Comparison of ENCODE assay signal across 12 mouse cellular contexts in genomic region chr3:102166287-102166620, GRCm38 (mm10). TPM values are rescaled to one million over a fixed set of nuclear protein-coding genes. Genes with fewer than 3 reads are reported as not detected.
DNase-seq lines count a peak whose midpoint lies in the region; ATAC-seq lines count a peak whose summit lies in the region.
"Had no signal": no experiment of that assay in that cellular context is flagged by ENCODE, and none has a peak within 500 bp of the region (broad histone marks: within the 10 kb centered on the region; RNA-seq: fewer than 3 reads in every experiment).

No protein-coding gene starts in this region.

- no peaks in the 10 kb centered on the region for H3K9me3 ChIP-seq in forebrain, embryonic 11.5 days (ENCODE audit: control insufficient read depth, low read length)
- H3K9me3 ChIP-seq in forebrain, embryonic 13.5 days (replicated peaks): no peaks in the 10 kb centered on the region
- no peaks in the 10 kb centered on the region for H3K9me3 ChIP-seq in midbrain, embryonic 10.5 days (replicated peaks)
- no peaks in the 10 kb centered on the region for H3K9me3 ChIP-seq in midbrain, embryonic 11.5 days (ENCODE audit: control insufficient read depth, low read length)
- no peaks in the 10 kb centered on the region for H3K9me3 ChIP-seq in midbrain, embryonic 14.5 days (ENCODE audit: control insufficient read depth, low read length)
- H3K9me3 ChIP-seq: embryonic facial prominence, embryonic 13.5 days had no signal

- WGBS in forebrain, embryonic 11.5 days: 70% methylated on average over 4 of the region's 4 CpGs
- WGBS in forebrain, embryonic 13.5 days: 57% methylated on average over 4 of the region's 4 CpGs
- 62% methylated on average over 4 of the region's 4 CpGs for WGBS in midbrain, embryonic 10.5 days
- 58% methylated on average over 4 of the region's 4 CpGs for WGBS in midbrain, embryonic 11.5 days
- 74% methylated on average over 4 of the region's 4 CpGs for WGBS in midbrain, embryonic 14.5 days

- peaks cover 9% of the 10 kb centered on the region for H3K4me1 ChIP-seq in forebrain, embryonic 11.5 days (replicated peaks; ENCODE audit: control insufficient read depth, insufficient read depth, low read length)
- peaks cover 24% of the 10 kb centered on the region for H3K4me1 ChIP-seq in forebrain, embryonic 13.5 days
- H3K4me1 ChIP-seq in midbrain, embryonic 10.5 days: peaks cover 42% of the 10 kb centered on the region
- peaks cover 7% of the 10 kb centered on the region for H3K4me1 ChIP-seq in midbrain, embryonic 11.5 days (ENCODE audit: control insufficient read depth, insufficient read depth, low read length)
- peaks cover 14% of the 10 kb centered on the region for H3K4me1 ChIP-seq in midbrain, embryonic 14.5 days (ENCODE audit: control insufficient read depth, insufficient read depth, low read length)

- H3K27me3 ChIP-seq in forebrain, embryonic 11.5 days (ENCODE audit: control insufficient read depth, insufficient read depth, low read length): no peaks in the 10 kb centered on the region
- H3K27me3 ChIP-seq in forebrain, embryonic 13.5 days: no peaks in the 10 kb centered on the region
- H3K27me3 ChIP-seq in midbrain, embryonic 10.5 days (ENCODE audit: low read depth, poor library complexity, severe bottlenecking): peaks cover 26% of the 10 kb centered on the region
- H3K27me3 ChIP-seq in midbrain, embryonic 11.5 days (ENCODE audit: control insufficient read depth, insufficient read depth, low read length): peaks cover 3% of the 10 kb centered on the region; the same call in 1 of the 2 replicates
- no peaks in the 10 kb centered on the region; the same call in 1 of the 2 replicates for H3K27me3 ChIP-seq in midbrain, embryonic 14.5 days (ENCODE audit: control insufficient read depth, insufficient read depth, low read length)
- H3K27me3 ChIP-seq: embryonic facial prominence, embryonic 13.5 days had no signal

- no peak for ATAC-seq in forebrain, embryonic 11.5 days (replicated peaks; ENCODE audit: low FRiP score)
- no peak for ATAC-seq in forebrain, embryonic 13.5 days
- ATAC-seq in midbrain, embryonic 11.5 days (ENCODE audit: low FRiP score): no peak
- no peak for ATAC-seq in midbrain, embryonic 14.5 days (ENCODE audit: low FRiP score, low TSS enrichment)

- DNase-seq in forebrain, embryonic 11.5 days (ENCODE audit: low spot score): no peak
- DNase-seq in midbrain, embryonic 10.5 days (ENCODE audit: low spot score): no peak
- no peak for DNase-seq in midbrain, embryonic 11.5 days (ENCODE audit: low spot score, missing footprints)
- DNase-seq in liver: peak; percentile 53
- no peak for DNase-seq in left cerebral cortex, postnatal 4 days
- no peak for DNase-seq in adrenal gland, postnatal 14 days
- DNase-seq in midbrain, embryonic 14.5 days: no peak
- DNase-seq: cerebellum, postnatal 14 days; kidney, adult 8-10 months had no signal

- no peak overlapping the region for H3K9ac ChIP-seq in forebrain, embryonic 11.5 days (ENCODE audit: low read length)
- H3K9ac ChIP-seq in forebrain, embryonic 13.5 days: no peak overlapping the region
- H3K9ac ChIP-seq in midbrain, embryonic 11.5 days (ENCODE audit: low read length): no peak overlapping the region
- no peak overlapping the region for H3K9ac ChIP-seq in midbrain, embryonic 14.5 days (replicated peaks; ENCODE audit: low read length)
- H3K9ac ChIP-seq: embryonic facial prominence, embryonic 13.5 days had no signal

- no peak overlapping the region for H3K4me3 ChIP-seq in forebrain, embryonic 11.5 days (ENCODE audit: low read depth, low read length)
- H3K4me3 ChIP-seq in forebrain, embryonic 13.5 days: no peak overlapping the region
- no peak overlapping the region for H3K4me3 ChIP-seq in midbrain, embryonic 10.5 days
- no peak overlapping the region for H3K4me3 ChIP-seq in midbrain, embryonic 11.5 days (ENCODE audit: low read depth, low read length)
- H3K4me3 ChIP-seq in midbrain, embryonic 14.5 days (replicated peaks; ENCODE audit: low read depth, low read length): no peak overlapping the region
- H3K4me3 ChIP-seq: embryonic facial prominence, embryonic 13.5 days; layer of hippocampus, adult 2 months had no signal

- no peaks in the 10 kb centered on the region for H3K36me3 ChIP-seq in forebrain, embryonic 11.5 days (ENCODE audit: control insufficient read depth, insufficient read depth, low read length)
- H3K36me3 ChIP-seq in forebrain, embryonic 13.5 days (ENCODE audit: poor library complexity, severe bottlenecking): no peaks in the 10 kb centered on the region
- H3K36me3 ChIP-seq in midbrain, embryonic 10.5 days: peaks cover 21% of the 10 kb centered on the region
- no peaks in the 10 kb centered on the region for H3K36me3 ChIP-seq in midbrain, embryonic 11.5 days (ENCODE audit: control insufficient read depth, insufficient read depth, low read length)
- no peaks in the 10 kb centered on the region for H3K36me3 ChIP-seq in midbrain, embryonic 14.5 days (ENCODE audit: control insufficient read depth, insufficient read depth, low read length)

- intact Hi-C loops in left cerebral cortex, postnatal 4 days (cut with DNase I): no loop called here

- no peak overlapping the region for H3K4me2 ChIP-seq in forebrain, embryonic 11.5 days (ENCODE audit: low read depth, low read length, severe bottlenecking)
- H3K4me2 ChIP-seq in forebrain, embryonic 13.5 days: no peak overlapping the region
- H3K4me2 ChIP-seq in midbrain, embryonic 11.5 days: no peak overlapping the region
- H3K4me2 ChIP-seq in midbrain, embryonic 14.5 days (ENCODE audit: low read length): no peak overlapping the region
- H3K4me2 ChIP-seq: embryonic facial prominence, embryonic 13.5 days had no signal

- 0 out of 2 replicates have a peak overlapping the region, but pooled peaks have one; percentile 31 for H3K27ac ChIP-seq in forebrain, embryonic 11.5 days (ENCODE audit: low read depth, low read length)
- no peak overlapping the region for H3K27ac ChIP-seq in forebrain, embryonic 13.5 days
- H3K27ac ChIP-seq in midbrain, embryonic 10.5 days (replicated peaks): peak overlapping the region; percentile 63; the same call in 1 of the 2 replicates
- H3K27ac ChIP-seq in midbrain, embryonic 11.5 days (ENCODE audit: low read depth, low read length): no peak overlapping the region
- no peak overlapping the region for H3K27ac ChIP-seq in midbrain, embryonic 14.5 days (replicated peaks; ENCODE audit: low read depth, low read length)
- H3K27ac ChIP-seq: embryonic facial prominence, embryonic 13.5 days; layer of hippocampus, adult 2 months had no signal

RNA-seq across cellular contexts. Expression of gene Vangl1, which starts 38.2 kb away (rescaled TPM):
- polyA plus RNA-seq in forebrain, embryonic 11.5 days (2014; fragmentation: Nextera tagmentation; extraction: Ambion mirVana): 7.3 and 8.1 TPM in 2 replicates
- polyA plus RNA-seq in forebrain, embryonic 13.5 days (2015; fragmentation: Nextera tagmentation; extraction: Ambion mirVana): 3.7 and 5.1 TPM in 2 replicates
- 11.0 and 13.1 TPM in 2 replicates for polyA plus RNA-seq in midbrain, embryonic 10.5 days (2016; fragmentation: Nextera tagmentation; extraction: Ambion mirVana)
- polyA plus RNA-seq in midbrain, embryonic 11.5 days (2014; fragmentation: Nextera tagmentation; extraction: Ambion mirVana): 9.3 and 10.2 TPM in 2 replicates
- total RNA-seq in left cerebral cortex, postnatal 4 days (2021): 10 to 100 TPM; 10.4 to 12.8 TPM
- total RNA-seq in adrenal gland, postnatal 14 days (2021): 33.3 and 34.4 TPM in 2 replicates
- polyA plus RNA-seq in midbrain, embryonic 14.5 days (2014; fragmentation: Nextera tagmentation; extraction: Ambion mirVana): 5.9 and 7.8 TPM in 2 replicates

Comparison
In these comparisons a context has a peak if more than half of its experiments do, and no peak if none do; other contexts are left out.
1. H3K27ac ChIP-seq: peak in forebrain, embryonic 11.5 days (single experiment) and midbrain, embryonic 10.5 days (single experiment); none in forebrain, embryonic 13.5 days (single experiment), midbrain, embryonic 11.5 days (single experiment) and midbrain, embryonic 14.5 days (single experiment).